Mouse (Mus musculus) midbrain, embryonic 16.5 days (tissue): Measurements from ENCODE around the gene Rnf152. TPM values are rescaled to one million over a fixed set of nuclear protein-coding genes. Genes with fewer than 3 reads are reported as not detected.

Source experiments
- ATAC-seq: fragments of 200-750 bp; cut with Nextera tagmentation; 2 replicates; pipeline ENCODE4 v1.8.0; 2017; ENCODE audit warnings: moderate TSS enrichment
- H3K27ac ChIP-seq: fragments of 300-500 bp; sonication (generic); 2 replicates; pipeline ENCODE4 v1.5.1; 2014; ENCODE audit warnings: mild to moderate bottlenecking, low read length, mixed read lengths
- H3K27me3 ChIP-seq: fragments of 300-500 bp; sonication (generic); 2 replicates; pipeline ENCODE4 v1.6.1; 2014; ENCODE audit warnings: low read depth, low read length, mixed read lengths; ENCODE audit not compliant: control insufficient read depth, insufficient read depth
- H3K36me3 ChIP-seq: fragments of 300-500 bp; sonication (generic); 2 replicates; pipeline ENCODE4 v1.6.1; 2014; ENCODE audit warnings: mild to moderate bottlenecking, low read length, moderate library complexity, mixed read lengths; ENCODE audit not compliant: control insufficient read depth, insufficient read depth
- H3K4me1 ChIP-seq: fragments of 300-500 bp; sonication (generic); 2 replicates; pipeline ENCODE4 v1.6.1; 2014; ENCODE audit warnings: mild to moderate bottlenecking, low read length, mixed read lengths; ENCODE audit not compliant: control insufficient read depth, insufficient read depth
- H3K4me2 ChIP-seq: fragments of 300-500 bp; sonication (generic); 2 replicates; pipeline ENCODE4 v1.6.1; 2014; ENCODE audit warnings: mild to moderate bottlenecking, low read length, mixed read lengths
- H3K4me3 ChIP-seq: fragments of 300-500 bp; sonication (generic); 2 replicates; pipeline ENCODE4 v1.5.1; 2014; ENCODE audit warnings: low read depth, mild to moderate bottlenecking, low read length, moderate library complexity, mixed read lengths
- H3K9ac ChIP-seq: fragments of 300-500 bp; sonication (generic); 2 replicates; pipeline ENCODE4 v1.6.1; 2014; ENCODE audit warnings: low read depth, low read length, mixed read lengths
- H3K9me3 ChIP-seq: fragments of 300-500 bp; sonication (generic); replicated peaks from 2 replicates; pipeline ENCODE4 v1.6.1; 2014; ENCODE audit warnings: mild to moderate bottlenecking, low read length, mixed read lengths; ENCODE audit not compliant: control insufficient read depth, poor library complexity, severe bottlenecking
- WGBS: fragments of 180-500 bp; shearing (Covaris S2); extraction: QIAGEN DNeasy Blood & Tissue Kit; methylation state at CpG from one replicate; pipeline ENCODE4 v1.1.7; 2014; 5-methylcytosine and 5-hydroxymethylcytosine counted together
- polyA plus RNA-seq: library from polyadenylated mRNA; unstranded; fragments of >200 nt; fragmentation: Nextera tagmentation; extraction: Ambion mirVana; gene quantifications from 2 replicates; pipeline ENCODE4 v1.2.1, GENCODE M21; 2015

The Rnf152 gene
- polyA plus RNA-seq, 1 experiment from 2014 or later, result 29.6 TPM

DNA sequence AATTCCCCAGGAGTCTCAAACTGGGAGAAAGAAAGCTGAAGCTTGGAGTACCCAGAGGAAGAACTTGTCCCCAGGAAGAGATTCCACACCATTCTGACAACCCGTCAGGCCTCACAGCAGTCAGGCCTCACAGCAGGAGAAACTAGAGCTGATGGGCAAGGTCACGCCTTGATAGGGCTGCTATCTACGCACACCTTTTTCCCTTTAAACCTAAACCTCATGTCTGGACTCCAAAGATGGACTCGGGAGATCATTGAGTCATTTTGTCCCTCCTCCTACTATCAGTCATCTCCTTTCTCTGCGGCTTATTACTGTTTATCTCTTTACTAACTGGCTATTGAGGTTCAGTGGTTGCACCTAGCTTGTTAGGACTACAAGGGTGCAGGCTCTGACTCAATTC, 96.3 kb downstream of the Rnf152 start:
- Histone ChIP-seq H3K9ac (no peak overlapping the region), H3K4me2 (no peak overlapping the region), H3K9me3 (no peaks in the 10 kb centered on the region), H3K4me3 (no peak overlapping the region), H3K4me1 (no peaks in the 10 kb centered on the region), H3K27me3 (no peaks in the 10 kb centered on the region), H3K36me3 (no peaks in the 10 kb centered on the region), H3K27ac (no peak overlapping the region)
- 90% methylated on average over 5 of the region's 5 CpGs for WGBS
- no peak for ATAC-seq

DNA sequence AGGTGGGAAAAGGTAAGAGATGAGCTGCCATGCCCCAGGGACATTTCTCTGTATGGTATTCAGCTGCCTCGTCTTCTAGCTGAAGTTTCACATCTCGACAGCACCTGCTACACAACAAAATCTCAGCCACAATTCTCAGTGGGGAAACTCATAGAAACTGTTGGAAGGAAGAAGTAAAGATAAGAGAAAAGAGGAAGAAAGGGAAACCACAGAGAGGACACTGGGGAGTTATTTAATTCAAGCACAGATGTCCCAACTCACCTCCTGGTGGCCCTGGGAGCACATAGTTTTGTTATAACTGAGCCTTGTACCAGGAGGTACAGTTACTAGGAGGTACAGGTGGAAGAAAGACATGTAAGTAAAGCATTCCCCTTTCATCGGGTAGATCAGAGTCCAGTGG, 99.3 kb downstream of the Rnf152 start:
- no peak overlapping the region for H3K9ac ChIP-seq
- no peaks in the 10 kb centered on the region for H3K9me3 ChIP-seq
- no peak for ATAC-seq
- H3K27me3 ChIP-seq, result no peaks in the 10 kb centered on the region
- no peaks in the 10 kb centered on the region for H3K4me1 ChIP-seq
- H3K4me2 ChIP-seq, result no peak overlapping the region
- WGBS, result 76% methylated on average over 3 of the region's 3 CpGs
- H3K4me3 ChIP-seq, result no peak overlapping the region
- H3K36me3 ChIP-seq, result no peaks in the 10 kb centered on the region
- no peak overlapping the region for H3K27ac ChIP-seq

DNA sequence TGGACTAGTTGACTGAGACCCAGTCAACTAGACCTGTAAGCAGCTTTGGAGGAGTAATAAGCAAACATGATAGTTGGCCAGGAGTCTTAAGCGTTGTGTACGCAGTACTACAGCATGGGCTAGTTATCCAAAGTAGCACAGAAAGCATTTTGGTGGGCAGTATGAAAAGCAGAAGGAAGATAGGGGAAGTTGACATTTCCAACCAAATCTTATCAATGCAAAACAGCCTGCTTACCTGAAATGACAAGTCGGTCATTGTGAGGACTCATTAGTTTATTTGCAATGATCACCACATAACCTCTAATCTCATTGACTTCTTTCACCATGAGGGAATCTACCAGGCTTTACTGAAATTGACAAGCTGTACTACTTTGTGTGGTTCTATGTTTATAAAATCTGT, 107.3 kb downstream of the Rnf152 start:
- no peak for ATAC-seq
- H3K27ac ChIP-seq, result no peak overlapping the region
- H3K4me1 ChIP-seq, result peaks cover 13% of the 10 kb centered on the region
- no peaks in the 10 kb centered on the region for H3K27me3 ChIP-seq
- H3K4me2 ChIP-seq, result no peak overlapping the region
- H3K36me3 ChIP-seq, result no peaks in the 10 kb centered on the region
- H3K9me3 ChIP-seq, result peaks cover 5% of the 10 kb centered on the region; the same call in 1 of the 2 replicates
- 91% methylated on average over 3 of the region's 3 CpGs for WGBS
- H3K4me3 ChIP-seq, result no peak overlapping the region
- no peak overlapping the region for H3K9ac ChIP-seq

DNA sequence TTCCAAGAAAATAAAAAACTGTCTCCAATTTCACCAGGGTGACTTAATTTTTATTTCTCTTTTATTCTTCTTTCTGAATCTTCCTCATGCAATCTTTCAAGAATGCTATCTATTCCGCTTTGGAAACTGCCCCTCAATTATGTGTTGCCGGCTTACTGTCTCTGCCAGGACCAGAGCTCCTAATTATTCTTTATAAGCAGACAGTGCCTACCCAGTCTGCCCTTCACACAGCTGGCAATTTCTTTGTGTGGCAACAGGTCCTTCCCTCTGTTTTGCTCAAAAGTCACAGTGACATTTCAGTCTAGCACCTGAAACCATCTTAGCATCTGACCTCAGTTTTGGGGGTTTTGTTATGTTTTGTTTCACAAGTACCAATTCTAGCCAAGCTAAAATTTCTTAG, 109.9 kb downstream of the Rnf152 start:
- ATAC-seq, result 0 out of 2 replicates have a peak, but pooled peaks have one; percentile 55
- H3K4me2 ChIP-seq, result no peak overlapping the region; the same call in 1 of the 2 replicates
- H3K9me3 ChIP-seq, result peaks cover 3% of the 10 kb centered on the region; the same call in 1 of the 2 replicates
- H3K4me1 ChIP-seq, result peaks cover 16% of the 10 kb centered on the region
- H3K27ac ChIP-seq, result peak overlapping the region; percentile 60
- H3K9ac ChIP-seq, result no peak overlapping the region
- H3K4me3 ChIP-seq, result no peak overlapping the region
- H3K27me3 ChIP-seq, result no peaks in the 10 kb centered on the region
- WGBS, result 2% methylated on average over 2 of the region's 2 CpGs
- H3K36me3 ChIP-seq, result no peaks in the 10 kb centered on the region

DNA sequence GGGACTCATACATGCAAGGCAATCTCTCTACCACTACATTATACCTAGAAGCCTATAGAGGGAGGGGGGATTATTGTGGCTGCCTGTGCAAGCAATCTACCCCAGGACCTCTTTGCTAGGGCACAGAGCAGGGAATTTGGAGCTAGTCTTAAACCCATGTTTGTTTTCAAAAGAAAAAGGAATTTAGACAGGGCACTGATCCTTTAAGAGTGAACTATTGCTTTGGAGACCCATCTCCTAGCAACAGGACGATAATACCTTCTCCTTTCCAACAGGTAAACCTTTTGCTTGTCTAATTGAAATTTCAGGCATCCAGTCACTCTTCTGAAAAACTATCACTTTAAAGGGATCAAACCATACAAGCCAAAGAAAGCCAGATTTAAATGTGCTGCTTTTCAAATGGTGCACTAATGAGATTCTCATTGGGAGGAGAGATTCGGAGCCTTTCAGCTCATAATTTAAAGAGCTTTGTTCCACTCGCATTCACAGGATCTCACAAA, 110.4 kb downstream of the Rnf152 start:
- ATAC-seq, result peak; percentile 79
- H3K9me3 ChIP-seq, result no peaks in the 10 kb centered on the region; the same call in 1 of the 2 replicates
- no peaks in the 10 kb centered on the region for H3K36me3 ChIP-seq
- peaks cover 16% of the 10 kb centered on the region for H3K4me1 ChIP-seq
- 8% methylated on average over 3 of the region's 3 CpGs for WGBS
- H3K27me3 ChIP-seq, result no peaks in the 10 kb centered on the region
- H3K4me2 ChIP-seq, result peak overlapping the region; percentile 12; the same call in 1 of the 2 replicates
- no peak overlapping the region for H3K9ac ChIP-seq
- H3K27ac ChIP-seq, result peak overlapping the region; percentile 60
- H3K4me3 ChIP-seq, result no peak overlapping the region

DNA sequence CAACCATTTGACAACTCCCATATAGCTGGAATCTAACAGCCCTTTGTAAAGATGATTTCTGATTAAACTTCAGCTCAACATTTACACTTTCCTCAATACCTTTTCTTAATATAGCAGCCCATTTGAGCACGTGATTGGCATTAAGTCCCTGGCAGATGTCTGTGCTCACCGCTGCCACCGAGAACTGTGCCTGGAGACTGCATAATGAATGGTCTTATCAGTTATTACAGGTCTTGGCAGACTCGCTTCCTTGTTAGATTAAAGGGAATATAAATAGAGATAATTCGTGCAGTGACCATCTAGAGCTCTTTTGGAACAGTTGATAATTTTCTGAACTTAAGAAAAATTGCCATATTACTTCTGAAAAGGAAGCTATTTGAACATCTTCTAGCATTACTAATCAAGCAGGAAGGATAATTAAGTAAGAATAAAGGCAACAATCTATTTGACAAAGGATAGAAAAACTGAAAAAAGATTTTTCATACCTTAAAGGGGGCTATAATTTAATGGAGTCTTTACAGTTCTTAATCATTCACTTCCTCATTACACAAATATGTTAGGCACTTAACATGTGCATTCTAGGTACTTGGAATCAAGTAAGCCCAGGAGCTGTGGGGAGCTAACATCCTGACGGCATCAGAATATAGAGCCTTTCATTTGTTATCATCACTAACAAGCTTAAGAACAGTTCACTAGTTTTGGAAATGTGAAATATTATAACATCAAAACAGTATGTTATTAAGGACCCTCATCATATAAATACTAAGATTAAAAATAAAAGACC, 113.0 kb downstream of the Rnf152 start:
- H3K4me2 ChIP-seq, result no peak overlapping the region
- peak; percentile 58 for ATAC-seq
- no peaks in the 10 kb centered on the region for H3K36me3 ChIP-seq
- 32% methylated on average over 6 of the region's 6 CpGs for WGBS
- H3K9me3 ChIP-seq, result no peaks in the 10 kb centered on the region
- no peak overlapping the region for H3K9ac ChIP-seq
- H3K27me3 ChIP-seq, result no peaks in the 10 kb centered on the region
- no peak overlapping the region for H3K27ac ChIP-seq
- H3K4me3 ChIP-seq, result no peak overlapping the region
- peaks cover 16% of the 10 kb centered on the region for H3K4me1 ChIP-seq

DNA sequence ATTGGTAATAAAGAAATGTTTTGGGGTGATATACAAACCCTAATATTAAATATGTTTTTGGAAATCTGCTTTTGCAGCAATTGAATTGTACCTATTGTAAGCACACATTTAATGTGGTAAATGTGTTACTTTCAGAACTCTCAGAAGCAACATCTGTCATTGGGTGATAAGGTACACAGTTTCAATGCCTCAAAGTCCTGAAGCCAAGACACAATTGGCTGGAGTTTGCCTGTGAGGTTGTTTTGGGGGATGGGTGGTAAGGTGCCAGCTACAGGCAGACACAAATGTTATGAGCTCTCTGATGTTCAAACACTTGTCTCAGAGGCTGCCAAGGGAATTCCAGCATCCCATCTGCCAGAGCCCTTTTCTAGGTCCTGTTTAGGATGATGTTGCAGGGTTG, 116.3 kb downstream of the Rnf152 start:
- ATAC-seq, result no peak
- Histone ChIP-seq H3K27ac (no peak overlapping the region), H3K4me3 (no peak overlapping the region), H3K9ac (no peak overlapping the region), H3K4me1 (peaks cover 3% of the 10 kb centered on the region), H3K36me3 (no peaks in the 10 kb centered on the region), H3K4me2 (no peak overlapping the region), H3K9me3 (no peaks in the 10 kb centered on the region), H3K27me3 (no peaks in the 10 kb centered on the region)
